Mouse (Mus musculus): ENCODE data around the gene Cygb. TPM values are rescaled to one million over a fixed set of nuclear protein-coding genes. Genes with fewer than 3 reads are reported as not detected.
"Not testable (repeated sequence)": the region's sequence is repeated elsewhere in the genome, so short reads cannot be mapped to it uniquely, and the experiment has no call there.

Gene Cygb
- total RNA-seq, 2 experiments from 2014 or later, result 65.7 to 78.3 TPM

GRCm38 (mm10) chr11:116619561-116619960 lies 34.6 kb downstream of the Cygb start:
- DNase-seq (ENCODE audit: extremely low spot score in 1 of 2, low spot score in 1 of 2), result no peak

- no peak for DNase-seq (ENCODE audit: extremely low spot score in 1 of 2, low spot score in 1 of 2)
These were observed 35.0 kb downstream of the Cygb start for GRCm38 (mm10) chr11:116619156-116619555.

- no peak for DNase-seq (ENCODE audit: extremely low spot score in 1 of 2, low spot score in 1 of 2)
These were observed 35.4 kb downstream of the Cygb start for GRCm38 (mm10) chr11:116618666-116619065.

DNA sequence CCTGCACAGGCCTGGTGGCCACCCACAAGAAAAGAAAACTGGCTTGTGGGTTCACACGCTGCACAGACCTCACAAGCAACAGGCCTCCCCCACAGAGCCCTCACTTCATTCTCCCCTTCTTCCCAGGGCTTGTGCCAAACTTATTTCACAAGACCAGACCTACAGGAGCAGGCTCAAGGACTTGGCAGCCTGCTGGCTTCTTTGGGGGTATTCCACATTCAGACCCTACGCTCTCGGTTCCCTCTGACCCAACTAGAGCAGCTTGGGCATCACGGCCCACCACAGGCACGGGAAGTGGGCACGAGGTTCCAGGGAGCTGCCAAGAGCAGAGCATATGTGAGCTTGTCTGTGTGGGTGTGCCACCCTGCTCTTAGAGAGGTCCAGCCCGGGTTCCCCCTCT lies 36.5 kb downstream of the Cygb start:
- no peak for DNase-seq (ENCODE audit: extremely low spot score in 1 of 2, low spot score in 1 of 2)

DNA sequence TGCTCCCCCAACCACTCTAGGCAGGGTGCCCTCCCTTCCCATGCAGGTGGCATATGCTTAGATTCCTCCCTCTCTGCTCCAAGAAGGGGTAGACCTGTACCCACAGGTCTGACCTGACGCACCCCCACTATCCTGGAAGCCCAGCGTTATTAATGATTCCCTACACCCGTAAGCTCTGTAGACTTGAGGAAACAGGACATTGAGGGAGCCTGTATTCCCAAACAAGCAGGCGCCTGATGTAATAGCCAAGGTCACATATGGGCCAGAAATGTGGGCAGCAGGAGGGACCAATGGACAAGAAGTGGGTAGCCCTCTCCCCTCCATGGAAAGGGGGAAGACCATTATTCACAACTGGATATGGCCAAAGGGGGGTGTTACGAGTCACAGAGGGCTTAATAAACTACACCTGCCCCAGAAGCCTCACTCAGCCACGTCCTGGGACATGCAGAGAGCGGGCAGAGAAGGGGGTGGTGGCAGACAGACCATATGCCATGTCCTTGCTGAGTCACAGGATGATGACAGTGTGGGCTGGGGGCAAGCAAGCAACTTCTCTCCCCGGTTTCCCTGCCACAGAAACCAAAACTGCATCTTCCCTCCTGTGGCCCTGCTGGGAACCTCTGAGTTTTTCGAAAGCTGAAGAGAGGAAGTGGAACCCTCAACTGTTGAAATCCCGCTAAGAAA lies 37.5 kb downstream of the Cygb start:
- no peak for DNase-seq (ENCODE audit: extremely low spot score in 1 of 2, low spot score in 1 of 2)

DNA sequence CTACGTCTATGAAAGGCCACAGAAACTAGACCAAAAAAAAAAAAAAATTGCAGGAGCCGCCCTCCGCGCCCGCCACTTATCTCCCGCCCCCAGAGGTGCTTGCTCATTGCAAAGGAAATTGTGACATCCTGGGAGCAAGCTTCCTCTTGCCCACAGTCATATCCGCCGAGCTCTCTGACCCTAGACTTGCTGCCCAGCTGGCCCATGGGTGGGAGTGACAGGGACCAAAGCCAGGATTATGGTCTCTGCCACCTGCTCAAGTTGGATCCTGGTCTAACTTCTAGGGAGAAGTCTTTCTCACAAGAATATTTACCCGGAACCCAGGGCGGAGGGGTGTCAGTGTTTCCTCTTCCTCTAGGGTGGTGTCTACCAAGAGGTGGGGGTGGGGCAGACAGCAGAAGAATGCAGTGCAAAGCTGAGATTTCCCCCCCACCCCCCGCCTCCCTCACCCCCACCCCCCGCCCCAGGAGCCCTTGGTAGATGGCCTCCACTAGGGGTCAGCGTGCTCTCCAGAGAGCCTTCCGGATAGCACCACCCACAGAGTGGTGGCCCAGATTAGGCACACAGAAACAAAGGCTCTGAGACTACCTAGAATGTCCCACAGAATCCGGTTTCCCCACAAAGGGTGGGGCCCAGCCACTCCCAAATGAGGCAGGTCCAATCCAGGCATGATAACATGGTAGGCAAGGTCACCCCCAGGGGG lies 38.2 kb downstream of the Cygb start:
- DNase-seq (ENCODE audit: extremely low spot score in 1 of 2, low spot score in 1 of 2), result no peak

GRCm38 (mm10) chr11:116613234-116613633 lies 40.9 kb downstream of the Cygb start:
- no peak for DNase-seq (ENCODE audit: extremely low spot score in 1 of 2, low spot score in 1 of 2)

GRCm38 (mm10) chr11:116612554-116612953 lies 41.6 kb downstream of the Cygb start:
- DNase-seq (ENCODE audit: extremely low spot score in 1 of 2, low spot score in 1 of 2), result no peak

- no peak for DNase-seq (ENCODE audit: extremely low spot score in 1 of 2, low spot score in 1 of 2)
These were observed 42.2 kb downstream of the Cygb start for GRCm38 (mm10) chr11:116611883-116612282.

DNA sequence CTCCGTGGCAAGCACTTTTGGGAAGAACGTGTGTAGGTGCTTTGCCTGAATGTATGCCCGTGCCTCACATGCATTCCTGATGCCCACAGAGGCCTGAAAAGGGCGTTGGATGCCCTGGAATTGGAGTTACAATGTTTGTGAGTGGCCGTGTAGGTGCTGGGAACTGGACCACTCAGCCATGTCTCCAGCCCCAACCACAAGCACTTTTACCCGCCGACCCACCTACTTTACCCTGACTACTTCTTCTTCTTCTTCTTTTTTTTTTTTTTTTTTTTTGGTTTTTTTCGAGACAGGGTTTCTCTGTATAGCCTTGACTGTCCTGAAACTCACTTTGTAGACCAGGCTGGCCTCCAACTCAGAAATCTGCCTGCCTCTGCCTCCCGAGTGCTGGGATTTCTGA lies 42.9 kb downstream of the Cygb start:
- not testable (repeated sequence) for DNase-seq (ENCODE audit: extremely low spot score in 1 of 2, low spot score in 1 of 2)

DNA sequence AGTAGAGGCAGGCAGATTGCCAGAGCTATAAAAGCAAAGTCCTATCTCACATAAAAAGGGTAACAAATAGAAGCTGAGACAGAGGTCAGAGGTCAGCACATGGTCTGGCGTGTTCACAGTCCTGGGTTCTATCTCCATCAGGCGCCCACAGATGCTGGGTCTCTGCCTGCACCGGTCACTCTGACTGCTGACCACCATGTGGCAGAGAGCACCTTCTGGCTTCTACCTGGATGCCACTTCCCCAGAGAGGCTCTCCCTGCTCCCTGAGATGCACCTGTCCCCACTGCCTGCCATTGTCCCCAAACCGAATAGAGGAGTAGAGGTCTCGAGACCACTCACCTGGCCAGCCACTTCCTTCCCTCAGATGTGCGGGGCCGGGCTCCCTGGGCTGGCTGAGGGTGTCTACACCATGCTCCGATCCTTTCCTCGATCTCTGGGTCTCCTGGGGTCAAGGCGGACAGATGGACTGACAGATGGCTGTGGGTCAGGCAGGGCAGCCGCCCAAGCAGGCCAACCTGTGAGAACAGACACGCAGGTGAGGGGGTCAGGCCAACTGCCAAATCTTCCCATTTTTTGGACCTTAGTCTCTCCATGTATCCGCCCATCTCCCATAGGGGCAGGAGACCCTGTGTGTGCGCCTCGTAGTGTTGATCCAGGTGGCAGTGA lies 44.0 kb downstream of the Cygb start:
- DNase-seq (ENCODE audit: extremely low spot score in 1 of 2, low spot score in 1 of 2), result no peak

DNA sequence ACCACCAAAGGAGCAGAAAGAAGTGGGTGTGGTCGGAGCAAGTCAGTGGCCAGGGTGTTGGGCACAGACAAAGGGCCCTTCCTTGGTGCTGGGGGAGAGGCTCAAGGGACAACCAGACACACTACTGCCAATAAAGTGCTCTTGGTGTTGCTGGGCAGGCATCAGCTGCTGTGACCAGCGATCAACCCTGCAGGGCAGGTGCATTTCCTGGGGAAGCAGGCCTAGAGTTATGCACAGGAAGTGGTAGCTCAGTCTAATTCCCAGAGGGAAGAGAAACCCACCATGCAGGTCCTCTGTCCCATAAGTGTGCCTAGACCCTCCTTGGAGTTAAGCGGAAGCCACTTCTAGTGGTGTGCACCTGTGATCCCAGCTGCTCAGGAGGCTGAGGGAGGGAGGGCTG lies 46.4 kb downstream of the Cygb start:
- DNase-seq (ENCODE audit: extremely low spot score in 1 of 2, low spot score in 1 of 2), result no peak

DNA sequence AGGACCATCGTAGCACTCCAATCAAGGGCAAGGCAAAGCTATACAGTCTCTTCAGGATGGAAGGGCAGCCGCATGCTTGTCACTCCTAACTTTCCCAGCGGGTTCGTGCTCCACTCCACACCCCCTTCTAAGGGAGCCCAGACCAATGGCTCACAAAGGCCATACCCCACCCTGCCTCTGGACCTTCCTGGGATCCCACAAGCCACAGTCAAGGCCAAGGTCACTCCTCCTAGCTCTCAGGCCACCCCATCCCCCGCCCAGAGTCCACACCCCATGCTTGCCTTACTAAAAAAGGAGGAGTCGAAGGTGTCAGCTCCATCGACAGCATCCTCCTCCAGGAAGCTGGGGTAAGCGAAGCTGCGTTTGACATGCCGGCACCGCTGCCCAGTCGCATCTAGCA lies 50.0 kb downstream of the Cygb start:
- DNase-seq (ENCODE audit: extremely low spot score in 1 of 2, low spot score in 1 of 2), result no peak

DNA sequence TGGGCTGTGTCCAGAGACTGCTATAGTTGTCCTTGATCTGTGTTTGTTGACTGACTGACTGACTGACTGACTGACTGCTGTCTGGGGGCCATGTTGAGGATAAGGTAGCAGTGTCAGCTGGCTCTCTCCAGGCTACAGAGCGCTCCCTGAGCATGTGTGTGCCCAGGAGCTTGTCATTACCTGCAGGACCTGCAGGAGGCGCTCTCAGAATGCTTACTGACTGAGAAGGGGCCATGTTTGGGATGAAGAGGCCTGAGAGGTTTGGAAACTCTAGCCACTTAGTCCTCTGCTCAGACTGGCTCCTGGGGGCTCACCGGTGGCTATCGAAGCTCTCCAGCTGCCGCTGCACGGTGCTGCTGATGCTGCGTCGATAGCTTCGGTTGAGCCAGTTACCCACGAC lies 50.8 kb downstream of the Cygb start:
- no peak for DNase-seq (ENCODE audit: extremely low spot score in 1 of 2, low spot score in 1 of 2)

GRCm38 (mm10) chr11:116602043-116602442 lies 52.1 kb downstream of the Cygb start:
- no peak for DNase-seq (ENCODE audit: extremely low spot score in 1 of 2, low spot score in 1 of 2)

DNA sequence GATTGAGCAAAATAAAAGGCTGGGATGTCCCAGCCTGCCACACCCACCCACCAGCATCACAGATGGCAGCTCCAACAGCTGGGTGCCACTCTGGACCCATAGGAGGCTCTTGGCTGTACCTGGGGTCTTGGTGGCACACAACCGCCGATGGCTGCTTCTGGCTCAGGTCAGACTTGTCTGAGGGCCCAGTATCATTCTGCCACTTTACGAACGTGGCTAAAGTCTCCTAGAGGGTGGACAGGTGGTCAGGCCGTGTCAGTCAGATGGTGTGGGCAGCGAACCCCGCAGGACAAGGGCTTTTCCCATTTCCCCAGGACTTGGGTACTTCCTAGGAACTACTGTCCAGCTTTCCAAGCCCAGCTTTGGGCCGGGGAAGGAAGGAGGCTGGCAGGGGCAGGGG lies 52.9 kb downstream of the Cygb start:
- DNase-seq (ENCODE audit: extremely low spot score in 1 of 2, low spot score in 1 of 2), result no peak

DNA sequence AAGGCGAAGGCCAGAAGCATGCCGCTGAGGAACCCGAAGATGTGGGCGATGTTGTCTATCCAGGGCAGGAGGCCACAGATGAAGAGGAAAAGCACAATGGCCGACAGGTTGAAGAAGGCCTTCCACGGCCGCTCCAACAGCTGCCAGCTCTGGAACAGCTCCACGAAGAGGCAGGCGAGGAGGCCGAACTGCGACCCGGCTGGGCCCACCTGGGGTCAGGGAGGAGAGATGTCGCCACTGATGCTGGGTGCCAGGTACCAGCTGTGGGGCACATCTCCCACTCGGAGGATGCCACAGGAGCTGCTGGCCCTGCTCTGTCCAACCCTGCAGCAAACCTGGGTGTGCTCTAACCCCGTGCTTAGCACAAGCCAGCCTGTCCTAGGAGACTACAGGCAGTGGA lies 54.9 kb downstream of the Cygb start:
- no peak for DNase-seq (ENCODE audit: extremely low spot score in 1 of 2, low spot score in 1 of 2)

- no peak for DNase-seq (ENCODE audit: extremely low spot score in 1 of 2, low spot score in 1 of 2)
These were observed 55.9 kb downstream of the Cygb start for GRCm38 (mm10) chr11:116598193-116598592.

- no peak for DNase-seq (ENCODE audit: extremely low spot score in 1 of 2, low spot score in 1 of 2)
These were observed 57.3 kb downstream of the Cygb start for GRCm38 (mm10) chr11:116596766-116597165.

Measured in layer of hippocampus, postnatal 25 days (tissue).